Mouse (Mus musculus): ENCODE measurements around the gene Rab3c. TPM values are rescaled to one million over a fixed set of nuclear protein-coding genes. Genes with fewer than 3 reads are reported as not detected.

Gene Rab3c
- total and polyA plus RNA-seq, 3 experiments = not detected

- no peak for TF ChIP-seq SMC3 (IDR thresholded peaks at IDR 0.05; ENCODE audit: low read depth, low read length)
- dilution Hi-C loops (cut with MboI; ENCODE audit: extremely low pct_ligation_motif_present, extremely low pct_unique_long_range_greater_than_20kb, low sequenced_read_pairs) = no loop called here
- no peaks in the 10 kb centered on the region for H3K4me1 ChIP-seq (ENCODE audit: control insufficient read depth in 1 of 2, insufficient read depth in 2 of 2)
- H3K4me2 ChIP-seq (ENCODE audit: insufficient read depth, low read depth, poor library complexity, severe bottlenecking) = no peak overlapping the region
- H3K9me3 ChIP-seq (replicated peaks; ENCODE audit: low read length) = no peaks in the 10 kb centered on the region
- H3K4me3 ChIP-seq (replicated peaks in 1 of 3; ENCODE audit: low read depth in 2 of 3, low read length in 2 of 3, poor library complexity in 1 of 3) = no peak overlapping the region
- no peak for DNase-seq (ENCODE audit: extremely low read depth)
- H3K27ac ChIP-seq (ENCODE audit: insufficient read depth, low read depth) = no peak overlapping the region
- no peaks in the 10 kb centered on the region for H3K36me3 ChIP-seq (replicated peaks in 1 of 2; ENCODE audit: control insufficient read depth in 1 of 2, insufficient read depth in 1 of 2, low read length in 1 of 2)
- no peak overlapping the region for H3K9ac ChIP-seq (ENCODE audit: insufficient read depth, low read depth)
- H3K79me2 ChIP-seq (replicated peaks; ENCODE audit: control insufficient read depth, extremely low read depth, insufficient read depth, poor library complexity, severe bottlenecking) = no peaks in the 10 kb centered on the region
- in situ Hi-C loops (cut with MboI; ENCODE audit: low pct_ligation_motif_present, low pct_unique_long_range_greater_than_20kb, low sequenced_read_pairs) = no loop called here
- no peaks in the 10 kb centered on the region for H3K27me3 ChIP-seq (replicated peaks)
Measured at GRCm38 (mm10) chr13:110288499-110288898, 7.7 kb upstream of the Rab3c start.

GRCm38 (mm10) chr13:110283781-110284180 is 3.0 kb upstream of the Rab3c start:
- no peaks in the 10 kb centered on the region for H3K27me3 ChIP-seq (replicated peaks)
- H3K9me3 ChIP-seq (replicated peaks; ENCODE audit: low read length) = peaks cover 11% of the 10 kb centered on the region
- in situ Hi-C loops (cut with MboI; ENCODE audit: low pct_ligation_motif_present, low pct_unique_long_range_greater_than_20kb, low sequenced_read_pairs) = no loop called here
- dilution Hi-C loops (cut with MboI; ENCODE audit: extremely low pct_ligation_motif_present, extremely low pct_unique_long_range_greater_than_20kb, low sequenced_read_pairs) = no loop called here
- no peaks in the 10 kb centered on the region for H3K4me1 ChIP-seq (ENCODE audit: control insufficient read depth in 1 of 2, insufficient read depth in 2 of 2)
- H3K27ac ChIP-seq (ENCODE audit: insufficient read depth, low read depth) = no peak overlapping the region
- no peaks in the 10 kb centered on the region for H3K36me3 ChIP-seq (replicated peaks in 1 of 2; ENCODE audit: control insufficient read depth in 1 of 2, insufficient read depth in 1 of 2, low read length in 1 of 2)
- H3K4me2 ChIP-seq (ENCODE audit: insufficient read depth, low read depth, poor library complexity, severe bottlenecking) = no peak overlapping the region
- H3K9ac ChIP-seq (ENCODE audit: insufficient read depth, low read depth) = no peak overlapping the region
- no peak overlapping the region for H3K4me3 ChIP-seq (replicated peaks in 1 of 3; ENCODE audit: low read depth in 2 of 3, low read length in 2 of 3, poor library complexity in 1 of 3)
- no peak for DNase-seq (ENCODE audit: extremely low read depth)
- H3K79me2 ChIP-seq (replicated peaks; ENCODE audit: control insufficient read depth, extremely low read depth, insufficient read depth, poor library complexity, severe bottlenecking) = no peaks in the 10 kb centered on the region
- TF ChIP-seq MAZ (IDR thresholded peaks at IDR 0.05; ENCODE audit: low read depth, low read length) = no peak
- no peak for TF ChIP-seq MYC (IDR thresholded peaks at IDR 0.05; ENCODE audit: low read depth, low read length)
- TF ChIP-seq NELFE (IDR thresholded peaks at IDR 0.05; ENCODE audit: low read depth, low read length) = no peak
- no peak for TF ChIP-seq MXI1 (IDR thresholded peaks at IDR 0.05; ENCODE audit: low read depth, low read length)
- no peak for TF ChIP-seq RAD21 (IDR thresholded peaks at IDR 0.05; ENCODE audit: low read depth, low read length)
- TF ChIP-seq ZNF384 (IDR thresholded peaks at IDR 0.05; ENCODE audit: low read depth, low read length) = no peak
- no peak for TF ChIP-seq PAX5 (IDR thresholded peaks at IDR 0.05; ENCODE audit: low read length)
- TF ChIP-seq ZC3H11A (IDR thresholded peaks at IDR 0.05; ENCODE audit: low read depth, low read length) = no peak
- no peak for TF ChIP-seq ELF1 (IDR thresholded peaks at IDR 0.05; ENCODE audit: low read depth, low read length)
- TF ChIP-seq BHLHE40 (IDR thresholded peaks at IDR 0.05; ENCODE audit: low read depth, low read length) = no peak
- TF ChIP-seq ZKSCAN1 (IDR thresholded peaks at IDR 0.05; ENCODE audit: borderline replicate concordance, low read depth, low read length) = no peak
- TF ChIP-seq HCFC1 (IDR thresholded peaks at IDR 0.05; ENCODE audit: low read depth, low read length) = no peak

- Histone ChIP-seq H3K4me2 (ENCODE audit: insufficient read depth, low read depth, poor library complexity, severe bottlenecking) (no peak overlapping the region), H3K27me3 (replicated peaks) (no peaks in the 10 kb centered on the region), H3K27ac (ENCODE audit: insufficient read depth, low read depth) (no peak overlapping the region), H3K9me3 (replicated peaks; ENCODE audit: low read length) (peaks cover 15% of the 10 kb centered on the region), H3K79me2 (replicated peaks; ENCODE audit: control insufficient read depth, extremely low read depth, insufficient read depth, poor library complexity, severe bottlenecking) (no peaks in the 10 kb centered on the region), H3K36me3 (replicated peaks in 1 of 2; ENCODE audit: control insufficient read depth in 1 of 2, insufficient read depth in 1 of 2, low read length in 1 of 2) (no peaks in the 10 kb centered on the region), H3K4me3 (replicated peaks in 1 of 3; ENCODE audit: low read depth in 2 of 3, low read length in 2 of 3, poor library complexity in 1 of 3) (no peak overlapping the region), H3K9ac (ENCODE audit: insufficient read depth, low read depth) (no peak overlapping the region), H3K4me1 (ENCODE audit: control insufficient read depth in 1 of 2, insufficient read depth in 2 of 2) (no peaks in the 10 kb centered on the region)
- no peak for TF ChIP-seq SMC3 (IDR thresholded peaks at IDR 0.05; ENCODE audit: low read depth, low read length)
- TF ChIP-seq ELF1 (IDR thresholded peaks at IDR 0.05; ENCODE audit: low read depth, low read length) = no peak
- no peak for TF ChIP-seq ZNF384 (IDR thresholded peaks at IDR 0.05; ENCODE audit: low read depth, low read length)
- no peak for TF ChIP-seq POLR2A (IDR thresholded peaks at IDR 0.05; ENCODE audit: low read depth, low read length)
- no peak for TF ChIP-seq E2F4 (IDR thresholded peaks at IDR 0.05; ENCODE audit: insufficient replicate concordance, low read depth, low read length)
- no peak for TF ChIP-seq USF1 (IDR thresholded peaks at IDR 0.05; ENCODE audit: low read depth, low read length)
- no peak for TF ChIP-seq MYC (IDR thresholded peaks at IDR 0.05; ENCODE audit: low read depth, low read length)
- no peak for TF ChIP-seq NRF1 (IDR thresholded peaks at IDR 0.05; ENCODE audit: low read depth, low read length)
- TF ChIP-seq ETS1 (conservative IDR thresholded peaks at IDR 0.05; ENCODE audit: low read depth, low read length) = no peak
- TF ChIP-seq KAT2A (IDR thresholded peaks at IDR 0.05; ENCODE audit: insufficient replicate concordance, low read length) = no peak
- no peak for DNase-seq (ENCODE audit: extremely low read depth)
- in situ Hi-C loops (cut with MboI; ENCODE audit: low pct_ligation_motif_present, low pct_unique_long_range_greater_than_20kb, low sequenced_read_pairs) = no loop called here
- dilution Hi-C loops (cut with MboI; ENCODE audit: extremely low pct_ligation_motif_present, extremely low pct_unique_long_range_greater_than_20kb, low sequenced_read_pairs) = no loop called here
Measured at GRCm38 (mm10) chr13:110280028-110280562, 701 bp downstream of the Rab3c start.
